Mouse (Mus musculus): ENCODE results near the gene Atp6v1fnb. TPM values are rescaled to one million over a fixed set of nuclear protein-coding genes. Genes with fewer than 3 reads are reported as not detected.

The Atp6v1fnb gene
- polyA plus RNA-seq, 1 experiment from 2014 or later = not detected

DNA sequence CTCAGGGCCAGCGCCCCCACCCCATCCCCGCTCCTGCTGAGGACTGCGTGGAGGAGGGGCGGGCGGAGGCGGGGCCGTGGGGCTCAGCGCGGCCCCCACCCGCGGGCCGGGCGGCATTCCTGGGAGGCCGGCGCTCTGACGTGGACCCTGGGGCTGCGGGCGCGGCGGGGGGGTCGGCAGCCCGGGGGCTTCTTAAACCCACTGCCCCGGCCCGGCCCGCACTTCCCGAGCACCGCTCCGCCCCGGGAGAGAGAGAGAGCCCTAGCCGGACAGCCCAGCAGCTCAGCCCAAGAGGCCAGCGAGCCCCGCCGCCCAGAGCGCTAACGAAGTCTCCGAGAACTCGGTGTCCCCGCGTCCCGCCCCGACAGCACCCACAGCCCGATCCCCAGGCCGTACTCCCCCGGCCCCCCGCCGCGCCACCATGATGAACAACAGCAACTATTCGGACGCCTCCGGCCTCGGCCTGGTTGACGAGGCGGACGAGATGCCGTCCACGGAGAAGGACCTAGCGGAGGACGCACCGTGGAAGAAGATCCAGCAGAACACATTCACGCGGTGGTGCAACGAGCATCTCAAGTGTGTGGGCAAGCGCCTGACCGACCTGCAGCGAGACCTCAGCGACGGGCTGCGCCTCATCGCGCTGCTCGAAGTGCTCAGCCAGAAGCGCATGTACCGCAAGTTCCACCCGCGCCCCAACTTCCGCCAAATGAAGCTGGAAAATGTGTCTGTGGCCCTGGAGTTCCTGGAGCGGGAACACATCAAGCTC lies 38.0 kb upstream of the Atp6v1fnb start, which contains the start of gene Flnc:
Gene Flnc (plus strand): TSS at position 219 of the 766 bp plus-strand sequence.
- no peaks in the 10 kb centered on the region for H3K27me3 ChIP-seq (ENCODE audit: control insufficient read depth, insufficient read depth, low read length)
- peak within 1 kb of the TSS; percentile 73 for H3K4me3 ChIP-seq (ENCODE audit: low read length)
- 1% methylated on average over 73 of the region's 77 CpGs for WGBS
- H3K4me2 ChIP-seq (ENCODE audit: low read depth, low read length) = peak within 1 kb of the TSS; percentile 78
- H3K9ac ChIP-seq (ENCODE audit: low read length) = peak within 1 kb of the TSS; percentile 89
- H3K27ac ChIP-seq (ENCODE audit: low read length) = peak within 1 kb of the TSS; percentile 97
- 0 out of 2 replicates have a peak, but pooled peaks cover 8% of the 10 kb centered on the region for H3K36me3 ChIP-seq (ENCODE audit: control insufficient read depth, insufficient read depth)
- H3K9me3 ChIP-seq (replicated peaks; ENCODE audit: control insufficient read depth, low read length) = no peaks in the 10 kb centered on the region
- peaks cover 41% of the 10 kb centered on the region for H3K4me1 ChIP-seq (ENCODE audit: control insufficient read depth, insufficient read depth, low read length)
- peak; percentile 23 for ATAC-seq (replicated peaks; ENCODE audit: extremely low read depth, insufficient read depth, low FRiP score)

DNA sequence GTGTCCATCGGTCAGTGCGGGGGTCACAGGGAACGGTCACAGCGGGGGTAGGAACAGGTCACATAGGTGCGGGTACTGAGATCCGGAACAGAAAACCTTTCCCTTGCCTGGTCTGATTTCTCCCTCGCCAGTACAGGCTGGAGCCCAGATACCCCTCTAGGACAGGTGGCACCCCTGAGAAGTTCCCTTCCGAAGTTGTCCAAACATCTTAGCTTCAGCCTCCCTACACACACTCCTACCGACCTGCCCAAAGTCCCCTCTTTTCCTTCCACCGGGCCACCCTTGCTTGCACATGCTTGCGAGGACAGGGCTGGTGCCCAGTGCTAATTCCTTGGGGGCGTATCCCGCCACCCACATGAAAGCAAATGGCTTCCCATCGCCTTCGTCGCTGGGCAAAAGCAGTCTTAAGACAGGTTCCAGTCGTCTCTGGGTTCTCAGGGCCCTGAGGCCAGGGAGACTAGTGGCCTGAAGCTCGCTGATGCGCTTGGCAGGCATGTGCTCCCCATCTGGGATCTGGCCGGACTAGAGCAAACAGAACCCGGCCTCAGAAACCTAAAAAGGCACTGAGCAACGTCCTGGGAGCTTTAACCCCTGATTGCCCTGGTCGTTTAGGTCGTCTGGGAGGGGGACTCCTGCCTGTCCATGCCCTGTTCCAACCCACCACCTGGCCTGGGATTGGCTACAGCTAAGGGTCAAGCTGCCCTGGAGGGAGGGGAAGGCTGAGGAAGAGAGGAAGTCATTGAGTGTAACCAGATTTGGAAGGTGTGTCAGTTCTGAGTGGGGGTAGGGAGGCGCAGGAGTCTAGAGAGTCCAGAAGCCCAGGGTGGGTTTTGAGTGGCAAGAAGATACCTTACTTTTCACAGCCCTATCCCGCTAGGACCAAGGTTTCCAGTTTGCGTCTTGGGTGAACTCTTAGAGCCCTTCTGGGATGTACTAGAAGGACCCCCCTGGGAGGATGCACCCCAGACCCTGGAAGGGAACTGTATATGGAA lies 37.1 kb upstream of the Atp6v1fnb start:
- H3K4me1 ChIP-seq (ENCODE audit: control insufficient read depth, insufficient read depth, low read length) = peaks cover 41% of the 10 kb centered on the region

DNA sequence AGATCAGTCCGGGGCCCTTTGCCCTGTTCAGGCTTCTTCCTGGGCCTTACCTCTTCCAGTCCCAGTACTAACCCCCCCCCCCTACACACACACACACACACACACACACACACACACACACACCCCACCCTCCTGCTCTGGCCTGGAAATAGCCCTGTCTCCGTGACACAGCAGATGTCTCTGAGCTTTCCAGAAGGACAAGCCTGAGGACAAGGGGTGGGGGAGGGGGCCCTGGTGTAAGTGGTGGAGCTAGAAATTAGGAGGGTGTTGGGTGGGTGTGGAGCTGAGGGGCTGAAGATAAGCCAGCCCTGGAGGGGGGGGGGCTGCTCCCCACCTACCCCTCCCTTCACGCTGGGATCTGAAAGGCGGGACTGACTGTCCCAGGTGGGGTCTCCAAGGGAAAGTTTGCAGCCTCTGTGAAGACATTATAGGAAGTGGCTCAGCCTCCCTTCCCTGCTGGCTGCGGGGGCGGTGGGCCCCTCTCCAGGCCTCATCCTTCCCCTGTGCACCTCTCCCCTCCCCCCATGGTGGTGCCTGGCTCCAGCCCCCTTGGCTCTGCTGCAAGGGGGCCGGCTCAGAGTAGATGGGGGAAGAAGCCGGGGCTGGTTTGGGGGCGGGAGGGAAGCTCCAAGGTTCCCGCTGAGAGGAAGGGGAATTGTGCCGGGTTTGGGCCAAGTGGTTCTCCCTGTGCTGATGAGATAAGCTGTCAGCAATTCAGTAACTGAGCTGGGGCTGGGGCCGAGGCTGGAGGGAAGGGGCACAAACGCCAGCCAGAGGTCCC lies 36.1 kb upstream of the Atp6v1fnb start:
- peaks cover 26% of the 10 kb centered on the region for H3K36me3 ChIP-seq (ENCODE audit: control insufficient read depth, insufficient read depth)
- H3K27me3 ChIP-seq (ENCODE audit: control insufficient read depth, insufficient read depth, low read length) = no peaks in the 10 kb centered on the region
- H3K4me3 ChIP-seq (ENCODE audit: low read length) = peak overlapping the region; percentile 73
- WGBS = 2% methylated on average over 13 of the region's 13 CpGs
- peak overlapping the region; percentile 97 for H3K27ac ChIP-seq (ENCODE audit: low read length)
- no peaks in the 10 kb centered on the region for H3K9me3 ChIP-seq (replicated peaks; ENCODE audit: control insufficient read depth, low read length)
- H3K4me2 ChIP-seq (ENCODE audit: low read depth, low read length) = peak overlapping the region; percentile 78
- ATAC-seq (replicated peaks; ENCODE audit: extremely low read depth, insufficient read depth, low FRiP score) = peak; percentile 33
- peak overlapping the region; percentile 89 for H3K9ac ChIP-seq (ENCODE audit: low read length)
- H3K4me1 ChIP-seq (ENCODE audit: control insufficient read depth, insufficient read depth, low read length) = peaks cover 41% of the 10 kb centered on the region

More for the DNA sequence above, 37.1 kb upstream of the Atp6v1fnb start:
- Histone ChIP-seq H3K36me3 (ENCODE audit: control insufficient read depth, insufficient read depth) (peaks cover 16% of the 10 kb centered on the region), H3K9ac (ENCODE audit: low read length) (peak overlapping the region; percentile 89), H3K9me3 (replicated peaks; ENCODE audit: control insufficient read depth, low read length) (no peaks in the 10 kb centered on the region), H3K4me3 (ENCODE audit: low read length) (peak overlapping the region; percentile 73), H3K4me2 (ENCODE audit: low read depth, low read length) (peak overlapping the region; percentile 78), H3K27ac (ENCODE audit: low read length) (peak overlapping the region; percentile 97), H3K27me3 (ENCODE audit: control insufficient read depth, insufficient read depth, low read length) (no peaks in the 10 kb centered on the region)
- WGBS = 2% methylated on average over 27 of the region's 27 CpGs
- ATAC-seq (replicated peaks; ENCODE audit: extremely low read depth, insufficient read depth, low FRiP score) = peak; percentile 41

DNA sequence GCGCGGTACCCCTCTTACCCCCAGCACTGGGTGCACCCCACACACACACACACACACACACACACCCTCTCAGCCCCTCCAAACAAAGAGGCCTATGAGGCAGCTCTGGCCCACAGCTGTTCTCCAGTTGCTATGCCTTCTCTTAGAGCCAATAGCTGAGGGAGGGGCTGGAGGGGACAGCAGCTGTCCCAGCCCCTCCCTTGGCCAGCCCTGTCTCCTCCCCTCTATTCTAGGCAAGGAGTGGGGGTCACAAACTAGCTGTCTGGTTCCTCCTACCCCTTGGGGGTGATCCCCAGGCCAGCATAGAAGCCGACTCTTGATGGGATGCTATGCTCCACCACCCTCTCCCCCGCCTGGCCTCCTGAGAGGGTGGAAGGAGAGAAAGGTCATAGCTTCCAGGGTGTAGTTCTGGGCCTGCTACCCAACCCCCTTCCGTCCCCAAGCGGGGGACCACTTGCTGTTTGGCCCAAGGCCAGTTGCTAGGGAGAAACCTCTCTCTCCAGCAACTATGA lies 35.2 kb upstream of the Atp6v1fnb start:
- peak overlapping the region; percentile 89 for H3K9ac ChIP-seq (ENCODE audit: low read length)
- peak overlapping the region; percentile 78 for H3K4me2 ChIP-seq (ENCODE audit: low read depth, low read length)
- H3K4me1 ChIP-seq (ENCODE audit: control insufficient read depth, insufficient read depth, low read length) = peaks cover 32% of the 10 kb centered on the region
- H3K4me3 ChIP-seq (ENCODE audit: low read length) = peak overlapping the region; percentile 73
- no peaks in the 10 kb centered on the region for H3K9me3 ChIP-seq (replicated peaks; ENCODE audit: control insufficient read depth, low read length)
- peak overlapping the region; percentile 97 for H3K27ac ChIP-seq (ENCODE audit: low read length)
- peaks cover 35% of the 10 kb centered on the region for H3K36me3 ChIP-seq (ENCODE audit: control insufficient read depth, insufficient read depth)
- no peaks in the 10 kb centered on the region for H3K27me3 ChIP-seq (ENCODE audit: control insufficient read depth, insufficient read depth, low read length)
- no peak; the same call in 1 of the 2 replicates for ATAC-seq (replicated peaks; ENCODE audit: extremely low read depth, insufficient read depth, low FRiP score)
- 5% methylated on average over 6 of the region's 6 CpGs for WGBS

DNA sequence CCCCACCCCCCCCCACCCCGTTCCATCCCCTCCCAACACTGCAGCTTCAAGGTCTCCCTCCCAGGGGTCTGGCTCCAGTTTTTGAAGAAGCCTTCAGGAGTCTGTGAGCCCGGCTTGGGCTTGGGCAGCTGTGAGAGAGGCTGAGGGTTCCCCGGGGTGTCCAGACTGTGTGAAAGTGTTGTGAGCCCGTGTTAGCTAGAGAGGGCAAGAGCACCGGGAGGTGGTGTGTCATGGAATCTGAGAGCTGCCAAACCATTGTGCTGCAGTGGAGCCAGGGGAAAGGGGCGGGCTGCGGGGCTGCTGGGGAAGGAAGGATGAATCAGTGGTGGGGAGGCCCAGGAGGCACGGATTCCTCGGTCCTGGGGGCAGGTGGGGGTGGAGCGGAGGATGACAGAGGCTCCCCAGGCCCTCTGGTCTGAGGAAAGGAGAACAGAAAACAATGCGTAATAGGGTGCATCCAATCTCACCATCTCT lies 34.7 kb upstream of the Atp6v1fnb start:
- H3K27ac ChIP-seq (ENCODE audit: low read length) = peak overlapping the region; percentile 97
- peak; percentile 15; the same call in 1 of the 2 replicates for ATAC-seq (replicated peaks; ENCODE audit: extremely low read depth, insufficient read depth, low FRiP score)
- peak overlapping the region; percentile 73 for H3K4me3 ChIP-seq (ENCODE audit: low read length)
- H3K4me2 ChIP-seq (ENCODE audit: low read depth, low read length) = peak overlapping the region; percentile 78
- WGBS = 7% methylated on average over 11 of the region's 11 CpGs
- H3K27me3 ChIP-seq (ENCODE audit: control insufficient read depth, insufficient read depth, low read length) = no peaks in the 10 kb centered on the region
- H3K4me1 ChIP-seq (ENCODE audit: control insufficient read depth, insufficient read depth, low read length) = peaks cover 29% of the 10 kb centered on the region
- peaks cover 38% of the 10 kb centered on the region for H3K36me3 ChIP-seq (ENCODE audit: control insufficient read depth, insufficient read depth)
- H3K9ac ChIP-seq (ENCODE audit: low read length) = peak overlapping the region; percentile 89
- H3K9me3 ChIP-seq (replicated peaks; ENCODE audit: control insufficient read depth, low read length) = no peaks in the 10 kb centered on the region

DNA sequence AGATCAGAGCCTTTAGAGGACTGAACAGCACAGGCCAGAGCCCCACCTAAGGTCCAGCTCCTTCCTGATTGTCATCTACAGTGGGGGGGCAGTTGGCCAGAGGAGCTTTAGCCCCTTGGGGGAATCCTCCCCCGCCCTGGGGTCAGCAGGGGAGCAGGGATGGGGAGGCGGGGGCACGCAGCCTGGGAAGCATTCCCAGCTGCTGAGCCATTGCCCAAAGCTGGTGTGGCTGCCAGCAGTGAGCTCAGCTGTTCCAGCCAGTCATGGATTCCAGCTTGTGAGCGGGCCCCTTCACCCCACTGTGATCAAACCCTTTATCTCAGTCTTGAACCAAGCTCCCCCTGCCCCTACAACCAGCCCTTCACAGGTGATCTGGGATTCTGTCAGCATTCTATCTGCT lies 32.0 kb upstream of the Atp6v1fnb start:
- Histone ChIP-seq H3K36me3 (ENCODE audit: control insufficient read depth, insufficient read depth) (peaks cover 66% of the 10 kb centered on the region), H3K9ac (ENCODE audit: low read length) (no peak overlapping the region), H3K9me3 (replicated peaks; ENCODE audit: control insufficient read depth, low read length) (no peaks in the 10 kb centered on the region), H3K27ac (ENCODE audit: low read length) (no peak overlapping the region), H3K4me2 (ENCODE audit: low read depth, low read length) (no peak overlapping the region), H3K4me3 (ENCODE audit: low read length) (no peak overlapping the region), H3K4me1 (ENCODE audit: control insufficient read depth, insufficient read depth, low read length) (peaks cover 17% of the 10 kb centered on the region), H3K27me3 (ENCODE audit: control insufficient read depth, insufficient read depth, low read length) (no peaks in the 10 kb centered on the region)
- no peak for ATAC-seq (replicated peaks; ENCODE audit: extremely low read depth, insufficient read depth, low FRiP score)
- WGBS = 62% methylated on average over 4 of the region's 4 CpGs

DNA sequence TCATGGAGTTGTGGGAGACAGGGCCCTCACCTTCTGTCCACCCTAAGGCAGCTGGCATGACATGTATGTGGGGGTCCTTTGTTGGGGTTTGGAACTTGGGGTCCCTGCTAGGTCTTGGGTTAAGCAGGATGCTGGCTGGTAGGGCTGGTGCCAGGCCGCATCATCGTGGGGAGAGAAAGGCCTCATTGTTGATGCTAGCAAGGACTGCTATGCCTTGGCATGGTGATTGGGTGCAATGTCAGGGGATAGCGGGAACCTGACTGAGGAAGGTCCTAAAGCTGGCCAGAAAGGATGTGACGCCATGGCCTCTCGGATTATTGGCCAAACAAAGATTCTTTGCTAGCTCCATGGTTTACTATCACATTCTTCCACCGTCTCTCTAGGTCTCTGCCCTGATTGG lies 31.4 kb upstream of the Atp6v1fnb start:
- H3K4me3 ChIP-seq (ENCODE audit: low read length) = no peak overlapping the region
- H3K4me2 ChIP-seq (ENCODE audit: low read depth, low read length) = no peak overlapping the region
- no peaks in the 10 kb centered on the region for H3K27me3 ChIP-seq (ENCODE audit: control insufficient read depth, insufficient read depth, low read length)
- peaks cover 17% of the 10 kb centered on the region for H3K4me1 ChIP-seq (ENCODE audit: control insufficient read depth, insufficient read depth, low read length)
- H3K9ac ChIP-seq (ENCODE audit: low read length) = no peak overlapping the region
- ATAC-seq (replicated peaks; ENCODE audit: extremely low read depth, insufficient read depth, low FRiP score) = no peak
- WGBS = 80% methylated on average over 6 of the region's 6 CpGs
- H3K9me3 ChIP-seq (replicated peaks; ENCODE audit: control insufficient read depth, low read length) = no peaks in the 10 kb centered on the region
- H3K27ac ChIP-seq (ENCODE audit: low read length) = no peak overlapping the region
- H3K36me3 ChIP-seq (ENCODE audit: control insufficient read depth, insufficient read depth) = peaks cover 67% of the 10 kb centered on the region

DNA sequence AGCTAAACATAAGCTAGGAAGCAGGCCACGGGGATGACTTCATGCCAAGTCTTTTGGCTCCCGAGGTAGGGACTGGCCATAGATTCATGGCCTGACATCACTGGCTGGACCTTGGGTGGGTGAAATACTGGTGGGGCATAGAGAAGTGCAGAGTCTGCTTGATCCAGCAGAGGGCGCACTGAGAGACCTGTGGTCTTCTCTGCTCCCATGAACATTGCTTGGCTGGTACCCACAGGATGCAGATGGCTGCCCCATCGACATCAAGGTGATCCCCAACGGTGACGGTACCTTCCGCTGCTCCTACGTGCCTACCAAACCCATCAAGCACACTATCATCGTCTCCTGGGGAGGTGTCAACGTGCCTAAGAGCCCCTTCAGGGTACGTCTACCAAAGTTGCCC lies 26.5 kb upstream of the Atp6v1fnb start:
- Histone ChIP-seq H3K4me1 (ENCODE audit: control insufficient read depth, insufficient read depth, low read length) (no peaks in the 10 kb centered on the region), H3K36me3 (ENCODE audit: control insufficient read depth, insufficient read depth) (peaks cover 88% of the 10 kb centered on the region), H3K27ac (ENCODE audit: low read length) (no peak overlapping the region), H3K4me3 (ENCODE audit: low read length) (no peak overlapping the region), H3K27me3 (ENCODE audit: control insufficient read depth, insufficient read depth, low read length) (no peaks in the 10 kb centered on the region), H3K9ac (ENCODE audit: low read length) (no peak overlapping the region), H3K9me3 (replicated peaks; ENCODE audit: control insufficient read depth, low read length) (no peaks in the 10 kb centered on the region), H3K4me2 (ENCODE audit: low read depth, low read length) (no peak overlapping the region)
- 70% methylated on average over 11 of the region's 11 CpGs for whole genome bisulfite sequencing
- no peak; the same call in 1 of the 2 replicates for ATAC-seq (replicated peaks; ENCODE audit: extremely low read depth, insufficient read depth, low FRiP score)
